Mouse (Mus musculus) CH12.LX (cell line): ENCODE measurements around the gene 1110032A03Rik. TPM values are rescaled to one million over a fixed set of nuclear protein-coding genes. Genes with fewer than 3 reads are reported as not detected.

Experiments used
- DNase-seq: peaks from one replicate; pipeline ENCODE4 v3.0.0-alpha.2; 2013; ENCODE audit errors: extremely low read depth
- H3K27ac ChIP-seq: 2 replicates; pipeline ENCODE4 v1.5.1; 2012; ENCODE audit warnings: low read depth, mild to moderate bottlenecking, control low read depth, moderate library complexity; ENCODE audit not compliant: insufficient read depth
- H3K27me3 ChIP-seq: replicated peaks from 2 replicates; pipeline ENCODE3; 2012; ENCODE audit warnings: inconsistent platforms
- H3K36me3 ChIP-seq, 2 experiments: replicated peaks in 1 of 2; 2 replicates each; pipeline versions ENCODE3 to v1.6.1; 2012; ENCODE audit warnings: inconsistent platforms in 1 of 2, low read length in 1 of 2, mild to moderate bottlenecking in 1 of 2, mixed read lengths in 1 of 2, moderate library complexity in 1 of 2; ENCODE audit not compliant: control insufficient read depth in 1 of 2, insufficient read depth in 1 of 2
- H3K4me1 ChIP-seq, 2 experiments: 2 replicates each; pipeline ENCODE4 v1.6.1; 2012; ENCODE audit warnings: inconsistent platforms in 1 of 2, moderate library complexity in 1 of 2; ENCODE audit not compliant: insufficient read depth in 2 of 2, control insufficient read depth in 1 of 2
- H3K4me2 ChIP-seq: 2 replicates; pipeline ENCODE4 v1.6.1; 2012; ENCODE audit warnings: low read depth, mild to moderate bottlenecking, control low read depth; ENCODE audit not compliant: poor library complexity, insufficient read depth, severe bottlenecking
- H3K4me3 ChIP-seq, 3 experiments: fragments of 150-350 bp in 1 of 3; sonication (generic) in 1 of 3; replicated peaks in 1 of 3; 2 replicates each; pipeline versions ENCODE3 to v1.5.1; 2011 to 2012; ENCODE audit warnings: low read depth in 2 of 3, low read length in 2 of 3, mild to moderate bottlenecking in 2 of 3, moderate library complexity in 2 of 3, control low read depth in 1 of 3, improper control_type of control experiment in 1 of 3, inconsistent platforms in 1 of 3, mixed read lengths in 1 of 3; ENCODE audit not compliant: poor library complexity in 1 of 3
- H3K79me2 ChIP-seq: replicated peaks from 2 replicates; pipeline ENCODE4 v1.6.1; 2012; ENCODE audit warnings: mild to moderate bottlenecking, moderate library complexity; ENCODE audit not compliant: control insufficient read depth, poor library complexity, insufficient read depth, severe bottlenecking; ENCODE audit errors: extremely low read depth
- H3K9ac ChIP-seq: 2 replicates; pipeline ENCODE4 v1.6.1; 2012; ENCODE audit warnings: low read depth, mild to moderate bottlenecking, control low read depth, moderate library complexity; ENCODE audit not compliant: insufficient read depth
- H3K9me3 ChIP-seq: replicated peaks from 2 replicates; pipeline ENCODE3; 2012; ENCODE audit warnings: low read length, inconsistent platforms, mixed read lengths
- BHLHE40 ChIP-seq: IDR thresholded peaks from 2 replicates; pipeline ENCODE4 v1.6.1; 2011; ENCODE audit warnings: mild to moderate bottlenecking, low read depth, low read length, improper control_type of control experiment
- CHD1 ChIP-seq: IDR thresholded peaks from 2 replicates; pipeline ENCODE4 v1.6.1; 2012; ENCODE audit warnings: low read depth, low read length, improper control_type of control experiment, inconsistent platforms
- CHD2 ChIP-seq: IDR thresholded peaks from 2 replicates; pipeline ENCODE4 v1.6.1; 2011; ENCODE audit warnings: low read length, improper control_type of control experiment
- CTCF ChIP-seq, 2 experiments: IDR thresholded peaks in 1 of 2; conservative IDR thresholded peaks in 1 of 2; 2 replicates each; pipeline ENCODE4 v1.5.1; 2011 to 2012; ENCODE audit warnings: low read depth in 2 of 2, low read length in 2 of 2, improper control_type of control experiment in 1 of 2, inconsistent platforms in 1 of 2, mild to moderate bottlenecking in 1 of 2, moderate library complexity in 1 of 2
- ETS1 ChIP-seq: conservative IDR thresholded peaks from 2 replicates; pipeline ENCODE4 v1.6.1; 2012; ENCODE audit warnings: low read depth, mild to moderate bottlenecking, inconsistent platforms, low read length, improper control_type of control experiment, moderate library complexity
- GABPA ChIP-seq: IDR thresholded peaks from 2 replicates; pipeline ENCODE4 v1.6.1; 2012; ENCODE audit warnings: low read depth, low read length, improper control_type of control experiment, inconsistent platforms; ENCODE audit not compliant: insufficient replicate concordance
- HCFC1 ChIP-seq: IDR thresholded peaks from 2 replicates; pipeline ENCODE4 v1.6.1; 2012; ENCODE audit warnings: low read depth, mild to moderate bottlenecking, inconsistent platforms, low read length, improper control_type of control experiment
- IRF4 ChIP-seq: IDR thresholded peaks from 2 replicates; pipeline ENCODE4 v1.6.1; 2014; ENCODE audit warnings: low read depth, mild to moderate bottlenecking, inconsistent platforms, low read length, improper control_type of control experiment
- JUN ChIP-seq: IDR thresholded peaks from 2 replicates; pipeline ENCODE4 v1.6.1; 2011; ENCODE audit warnings: low read depth, mild to moderate bottlenecking, low read length, improper control_type of control experiment, moderate library complexity; ENCODE audit not compliant: insufficient read depth
- JUND ChIP-seq: conservative IDR thresholded peaks from 2 replicates; pipeline ENCODE4 v1.6.1; 2011; ENCODE audit warnings: low read depth, low read length, improper control_type of control experiment
- MAX ChIP-seq: IDR thresholded peaks from 2 replicates; pipeline ENCODE4 v1.6.1; 2011; ENCODE audit warnings: low read length, improper control_type of control experiment
- MAZ ChIP-seq: IDR thresholded peaks from 2 replicates; pipeline ENCODE4 v1.6.1; 2012; ENCODE audit warnings: low read depth, mild to moderate bottlenecking, inconsistent platforms, low read length, improper control_type of control experiment, moderate library complexity
- MEF2A ChIP-seq: IDR thresholded peaks from 2 replicates; pipeline ENCODE4 v1.6.1; 2014; ENCODE audit warnings: low read depth, mild to moderate bottlenecking, inconsistent platforms, low read length, improper control_type of control experiment, borderline replicate concordance
- NELFE ChIP-seq: IDR thresholded peaks from 2 replicates; pipeline ENCODE4 v1.6.1; 2011; ENCODE audit warnings: low read depth, low read length, improper control_type of control experiment
- POLR2A ChIP-seq: IDR thresholded peaks from 2 replicates; pipeline ENCODE4 v1.6.1; 2011; ENCODE audit warnings: low read depth, mild to moderate bottlenecking, improper control_type of control experiment, low read length
- POLR2AphosphoS2 ChIP-seq: IDR thresholded peaks from 2 replicates; pipeline ENCODE4 v1.6.1; 2011; ENCODE audit warnings: low read depth, low read length, improper control_type of control experiment
- RAD21 ChIP-seq: IDR thresholded peaks from 2 replicates; pipeline ENCODE4 v1.6.1; 2011; ENCODE audit warnings: low read depth, mild to moderate bottlenecking, low read length, improper control_type of control experiment, moderate library complexity
- TBP ChIP-seq: conservative IDR thresholded peaks from 2 replicates; pipeline ENCODE4 v1.6.1; 2011; ENCODE audit warnings: low read depth, low read length, improper control_type of control experiment
- TCF12 ChIP-seq: IDR thresholded peaks from 2 replicates; pipeline ENCODE4 v1.6.1; 2014; ENCODE audit warnings: low read depth, mild to moderate bottlenecking, inconsistent platforms, low read length, improper control_type of control experiment
- USF1 ChIP-seq: IDR thresholded peaks from 2 replicates; pipeline ENCODE4 v1.6.1; 2014; ENCODE audit warnings: low read depth, mild to moderate bottlenecking, inconsistent platforms, low read length, improper control_type of control experiment
- USF2 ChIP-seq: conservative IDR thresholded peaks from 2 replicates; pipeline ENCODE4 v1.6.1; 2011; ENCODE audit warnings: low read depth, low read length, improper control_type of control experiment
- ZC3H11A ChIP-seq: IDR thresholded peaks from 2 replicates; pipeline ENCODE4 v1.6.1; 2012; ENCODE audit warnings: low read depth, mild to moderate bottlenecking, inconsistent platforms, low read length, improper control_type of control experiment
- dilution Hi-C: fragments of 300-500 bp; cut with MboI; formaldehyde crosslinking; loops from 2 replicates; pipeline ENCODE4 v1.14.3; 2020; ENCODE audit warnings: low sequenced_read_pairs; ENCODE audit not compliant: extremely low pct_unique_long_range_greater_than_20kb, extremely low pct_ligation_motif_present
- in situ Hi-C: fragments of 300-500 bp; cut with MboI; formaldehyde crosslinking; loops from 3 replicates; pipeline ENCODE4 v1.14.3; 2019; ENCODE audit warnings: low sequenced_read_pairs, low pct_ligation_motif_present, low pct_unique_long_range_greater_than_20kb, mixed read lengths
- polyA plus RNA-seq: library from polyadenylated mRNA; unstranded; fragments of >175 nt; gene quantifications from 2 replicates; pipeline ENCODE4 v1.2.1, GENCODE M21; 2012; ENCODE audit warnings: low read depth; ENCODE audit not compliant: insufficient read length
- total RNA-seq, 2 experiments: library from RNA; depleted of rRNA; stranded (reverse); fragments of 300-350 nt in 1 of 2; fragments of >200 nt in 1 of 2; gene quantifications; 2 replicates each; pipeline ENCODE4 v1.2.3; 2012 to 2014

1110032A03Rik gene
- total and polyA plus RNA-seq, 3 experiments = 7.7 to 11.3 (median 9.0) TPM

DNA sequence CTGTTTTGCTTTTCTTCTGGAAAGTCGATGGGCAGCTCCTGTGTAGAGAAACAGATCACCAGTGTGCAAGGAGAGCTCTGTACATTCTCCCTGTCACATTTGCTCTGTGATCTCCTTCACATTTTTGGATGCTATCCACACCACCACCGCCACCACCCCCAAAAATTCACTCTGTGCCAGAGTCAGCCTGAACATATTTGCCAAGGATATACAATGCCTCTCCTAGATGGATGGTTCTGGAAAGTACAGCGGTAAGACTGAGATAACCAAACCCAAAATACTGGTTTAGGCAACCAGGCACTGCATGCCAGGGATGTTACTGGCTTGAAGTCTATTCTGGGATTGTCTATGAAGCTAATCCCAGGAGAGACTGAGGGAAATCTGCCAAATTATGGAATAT lies 33.1 kb downstream of the 1110032A03Rik start:
- TF ChIP-seq ETS1 (no peak), ZC3H11A (no peak), POLR2A (no peak), POLR2AphosphoS2 (no peak), TBP (no peak), GABPA (no peak), JUN (no peak), HCFC1 (no peak), CHD1 (no peak), MAX (no peak), RAD21 (no peak), IRF4 (no peak)
- TF ChIP-seq, all 38 proteins: peak for 0
- dilution Hi-C loops (no loop called here), in situ Hi-C loops (no loop called here)
- H3K4me2 ChIP-seq = no peak overlapping the region
- DNase-seq = no peak
- H3K4me3 ChIP-seq = no peak overlapping the region
- no peaks in the 10 kb centered on the region for H3K36me3 ChIP-seq
- H3K27ac ChIP-seq = no peak overlapping the region
- H3K27me3 ChIP-seq = no peaks in the 10 kb centered on the region
- peaks cover 3 to 10% of the 10 kb centered on the region in 2 experiments; a peak in 3 of 4 replicates for H3K4me1 ChIP-seq
- no peaks in the 10 kb centered on the region for H3K9me3 ChIP-seq
- H3K9ac ChIP-seq = no peak overlapping the region
- no peaks in the 10 kb centered on the region for H3K79me2 ChIP-seq

DNA sequence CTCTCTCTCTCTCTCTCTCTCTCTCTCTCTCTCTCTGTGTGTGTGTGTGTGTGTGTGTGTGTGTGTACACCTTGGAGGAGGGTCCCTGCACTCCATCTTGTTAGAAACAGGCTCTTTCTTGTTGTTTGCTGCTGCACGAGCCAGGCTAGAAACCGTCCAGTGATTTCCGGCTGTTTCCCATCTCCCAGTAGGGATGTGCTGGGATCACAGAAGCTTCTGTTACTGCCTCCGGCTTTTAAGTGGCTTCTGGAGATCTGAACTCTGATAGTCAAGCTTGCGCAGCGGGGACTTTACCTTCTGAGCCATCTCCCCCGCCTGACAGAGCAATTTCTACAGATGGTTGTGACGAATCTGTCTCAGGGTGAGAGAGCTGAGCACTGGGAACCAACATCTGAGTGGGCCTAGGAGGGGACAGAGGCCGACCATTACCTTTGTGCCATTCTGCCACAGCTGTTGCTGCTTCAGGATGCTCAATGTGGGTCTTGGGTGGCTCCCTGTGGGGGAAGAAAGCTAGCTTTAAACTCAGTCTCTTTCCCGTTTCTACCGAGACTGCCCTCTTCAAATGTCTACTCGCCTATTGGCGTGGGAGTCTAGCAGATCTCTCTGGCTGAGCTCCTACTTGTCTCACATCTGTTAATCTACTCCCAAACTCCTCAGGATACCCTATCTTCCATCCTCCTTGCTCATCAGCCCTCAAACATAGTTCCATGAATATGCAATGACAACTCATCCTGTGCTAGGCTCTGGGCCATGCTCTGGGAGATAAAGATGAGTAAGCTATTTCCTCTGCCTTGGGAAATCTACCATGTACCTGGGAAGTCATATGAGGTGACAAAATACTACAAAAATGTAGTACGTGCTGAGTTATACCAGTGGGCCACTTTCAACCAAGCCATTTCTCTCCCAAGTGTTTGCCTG lies 34.2 kb downstream of the 1110032A03Rik start:
- in situ Hi-C loops = no loop called here
- Histone ChIP-seq H3K9me3 (no peaks in the 10 kb centered on the region), H3K36me3 (no peaks in the 10 kb centered on the region), H3K4me1 (peaks cover 3 to 10% of the 10 kb centered on the region in 2 experiments; a peak in 3 of 4 replicates), H3K79me2 (no peaks in the 10 kb centered on the region), H3K4me3 (no peak overlapping the region), H3K9ac (no peak overlapping the region), H3K4me2 (no peak overlapping the region), H3K27me3 (peaks cover under 1% of the 10 kb centered on the region), H3K27ac (no peak overlapping the region)
- TF ChIP-seq BHLHE40 (no peak), CTCF (conservative IDR thresholded peaks at IDR 0.05 in 1 of 2, IDR thresholded peaks at IDR 0.05 in 1 of 2; ENCODE audit: low read depth in 2 of 2, low read length in 2 of 2) (no peak), NELFE (no peak), JUN (no peak), TCF12 (no peak), USF2 (no peak), IRF4 (no peak), MAZ (no peak), ZC3H11A (no peak), JUND (no peak), CHD2 (no peak), POLR2AphosphoS2 (no peak), HCFC1 (no peak), POLR2A (no peak), MEF2A (no peak), USF1 (no peak)
- dilution Hi-C loops = no loop called here
- DNase-seq = no peak
